Mouse (Mus musculus) CD8-positive naive resting alpha-beta T cell, adult 57 days (primary cell): ENCODE measurements around the gene Spg11. TPM values are rescaled to one million over a fixed set of nuclear protein-coding genes. Genes with fewer than 3 reads are reported as not detected.

Experiments
- total RNA-seq: library from RNA; stranded (reverse); gene quantifications from one replicate; pipeline ENCODE4 v1.2.4, GENCODE M21; 2023

The Spg11 gene
- total RNA-seq, result 27.0 TPM

GRCm38 (mm10) chr2:122117961-122118958, at the start of gene Spg11:
Spg11 (minus strand) TSS chr2:122118386.

GRCm38 (mm10) chr2:122160680-122161079, 42.5 kb upstream of the Spg11 start, which contains the start of gene Trim69:
Trim69 (plus strand) TSS chr2:122160700.

GRCm38 (mm10) chr2:122147508-122148241, 29.5 kb upstream of the Spg11 start, which contains the start of gene B2m:
B2m (plus strand) TSS chr2:122147686.

GRCm38 (mm10) chr2:122027862-122028755, 90.1 kb downstream of the Spg11 start, which contains the start of gene Eif3j1:
Eif3j1 (plus strand) TSS chr2:122028546.

Other genes starting within 250 kb of the Spg11 start
- 43.9 TPM for gene Ctdspl2, start 162.4 kb downstream of the Spg11 start, total RNA-seq
- gene Mageb3, start 162.3 kb downstream of the Spg11 start, total RNA-seq, result not detected
- 44.6 TPM for gene Eif3j1, start 89.8 kb downstream of the Spg11 start, total RNA-seq
- gene B2m, start 29.3 kb upstream of the Spg11 start, total RNA-seq, result 2,769 TPM
- 1.3 TPM for gene Trim69, start 42.3 kb upstream of the Spg11 start, total RNA-seq
- gene Patl2, start 67.8 kb upstream of the Spg11 start, total RNA-seq, result not detected
- gene Terb2, start 67.9 kb upstream of the Spg11 start, total RNA-seq, result not detected
- gene Sord, start 116.4 kb upstream of the Spg11 start, total RNA-seq, result 1.6 TPM
- gene Duox2, start 180.1 kb upstream of the Spg11 start, total RNA-seq, result not detected
- not detected for gene Duoxa2, start 180.5 kb upstream of the Spg11 start, total RNA-seq
- not detected for gene Duoxa1, start 195.3 kb upstream of the Spg11 start, total RNA-seq
- not detected for gene Duox1, start 197.3 kb upstream of the Spg11 start, total RNA-seq